Mouse (Mus musculus): ENCODE measurements around the gene Pls1. TPM values are rescaled to one million over a fixed set of nuclear protein-coding genes. Genes with fewer than 3 reads are reported as not detected.
A peak's percentile ranks its signal among the peaks of the same experiment; 100 is the strongest.

Gene Pls1
- polyA plus RNA-seq, 1 experiment from 2014 or later = 0.61 TPM

- peaks cover 12% of the 10 kb centered on the region for H3K27me3 ChIP-seq (ENCODE audit: control insufficient read depth, insufficient read depth, low read length)
- H3K4me3 ChIP-seq (ENCODE audit: control insufficient read depth in 1 of 2, insufficient read depth in 1 of 2, low read depth in 1 of 2, low read length in 2 of 2) = peak overlapping the region; percentile 87 to 92
- ATAC-seq (ENCODE audit: insufficient number of reproducible peaks, insufficient read depth, low FRiP score, low read depth) = peak; percentile 60
These were observed 95.6 kb downstream of the Pls1 start for GRCm38 (mm10) chr9:95749461-95749928.

GRCm38 (mm10) chr9:95747298-95747697, 97.8 kb downstream of the Pls1 start:
- Histone ChIP-seq H3K4me2 (ENCODE audit: low read length) (no peak overlapping the region), H3K4me1 (ENCODE audit: control insufficient read depth in 2 of 2, insufficient read depth in 2 of 2, low read length in 2 of 2) (peaks cover 2 to 10% of the 10 kb centered on the region in 2 experiments; a peak in 2 of 4 replicates), H3K27ac (replicated peaks in 1 of 2; ENCODE audit: control insufficient read depth in 1 of 2, insufficient read depth in 1 of 2, low read depth in 2 of 2, low read length in 2 of 2) (no peak overlapping the region), H3K9ac (ENCODE audit: low read length) (no peak overlapping the region), H3K36me3 (ENCODE audit: control insufficient read depth, insufficient read depth, low read length) (no peaks in the 10 kb centered on the region), H3K9me3 (ENCODE audit: control insufficient read depth, low read length) (no peaks in the 10 kb centered on the region), H3K27me3 (ENCODE audit: control insufficient read depth, insufficient read depth, low read length) (peaks cover 8% of the 10 kb centered on the region; the same call in 1 of the 2 replicates), H3K4me3 (ENCODE audit: control insufficient read depth in 1 of 2, insufficient read depth in 1 of 2, low read depth in 1 of 2, low read length in 2 of 2) (no peak overlapping the region)
- WGBS = 87% methylated on average over 5 of the region's 5 CpGs
- ATAC-seq (ENCODE audit: insufficient number of reproducible peaks, insufficient read depth, low FRiP score, low read depth) = no peak

More at GRCm38 (mm10) chr9:95749461-95749928, 95.6 kb downstream of the Pls1 start:
- Histone ChIP-seq H3K36me3 (ENCODE audit: control insufficient read depth, insufficient read depth, low read length) (no peaks in the 10 kb centered on the region), H3K4me1 (ENCODE audit: control insufficient read depth in 2 of 2, insufficient read depth in 2 of 2, low read length in 2 of 2) (peaks cover 2 to 10% of the 10 kb centered on the region in 2 experiments; a peak in 2 of 4 replicates), H3K9me3 (ENCODE audit: control insufficient read depth, low read length) (no peaks in the 10 kb centered on the region), H3K27ac (replicated peaks in 1 of 2; ENCODE audit: control insufficient read depth in 1 of 2, insufficient read depth in 1 of 2, low read depth in 2 of 2, low read length in 2 of 2) (peak overlapping the region in 1 of 2 experiments; percentile 65; a peak in 1 of 4 replicates), H3K9ac (ENCODE audit: low read length) (peak overlapping the region; percentile 84), H3K4me2 (ENCODE audit: low read length) (peak overlapping the region; percentile 90)
- under 1% methylated on average over 33 of the region's 34 CpGs for WGBS

GRCm38 (mm10) chr9:95744845-95745613, 100.1 kb downstream of the Pls1 start:
- H3K36me3 ChIP-seq (ENCODE audit: control insufficient read depth, insufficient read depth, low read length) = no peaks in the 10 kb centered on the region
- no peak for ATAC-seq (ENCODE audit: insufficient number of reproducible peaks, insufficient read depth, low FRiP score, low read depth)
- no peak overlapping the region for H3K27ac ChIP-seq (replicated peaks in 1 of 2; ENCODE audit: control insufficient read depth in 1 of 2, insufficient read depth in 1 of 2, low read depth in 2 of 2, low read length in 2 of 2)
- H3K4me1 ChIP-seq (ENCODE audit: control insufficient read depth in 2 of 2, insufficient read depth in 2 of 2, low read length in 2 of 2) = peaks cover 2 to 7% of the 10 kb centered on the region in 2 experiments; a peak in 1 of 4 replicates
- no peak overlapping the region for H3K9ac ChIP-seq (ENCODE audit: low read length)
- WGBS = 73% methylated on average over 7 of the region's 7 CpGs
- no peak overlapping the region for H3K4me2 ChIP-seq (ENCODE audit: low read length)
- no peaks in the 10 kb centered on the region for H3K27me3 ChIP-seq (ENCODE audit: control insufficient read depth, insufficient read depth, low read length)
- no peaks in the 10 kb centered on the region for H3K9me3 ChIP-seq (ENCODE audit: control insufficient read depth, low read length)
- no peak overlapping the region for H3K4me3 ChIP-seq (ENCODE audit: control insufficient read depth in 1 of 2, insufficient read depth in 1 of 2, low read depth in 1 of 2, low read length in 2 of 2)

- ATAC-seq (ENCODE audit: insufficient number of reproducible peaks, insufficient read depth, low FRiP score, low read depth) = no peak
- H3K9me3 ChIP-seq (ENCODE audit: control insufficient read depth, low read length) = peaks cover under 1% of the 10 kb centered on the region; the same call in 1 of the 2 replicates
- peaks cover 7% of the 10 kb centered on the region; the same call in 1 of the 2 replicates for H3K36me3 ChIP-seq (ENCODE audit: control insufficient read depth, insufficient read depth, low read length)
- no peaks in the 10 kb centered on the region for H3K27me3 ChIP-seq (ENCODE audit: control insufficient read depth, insufficient read depth, low read length)
- no peaks in the 10 kb centered on the region for H3K4me1 ChIP-seq (ENCODE audit: control insufficient read depth in 2 of 2, insufficient read depth in 2 of 2, low read length in 2 of 2)
- no peak overlapping the region for H3K9ac ChIP-seq (ENCODE audit: low read length)
- H3K4me3 ChIP-seq (ENCODE audit: control insufficient read depth in 1 of 2, insufficient read depth in 1 of 2, low read depth in 1 of 2, low read length in 2 of 2) = no peak overlapping the region
- H3K4me2 ChIP-seq (ENCODE audit: low read length) = no peak overlapping the region
- no peak overlapping the region for H3K27ac ChIP-seq (replicated peaks in 1 of 2; ENCODE audit: control insufficient read depth in 1 of 2, insufficient read depth in 1 of 2, low read depth in 2 of 2, low read length in 2 of 2)
These were observed 108.9 kb downstream of the Pls1 start for GRCm38 (mm10) chr9:95736238-95736637.

GRCm38 (mm10) chr9:95712574-95712973, 132.5 kb downstream of the Pls1 start:
- Histone ChIP-seq H3K4me1 (ENCODE audit: control insufficient read depth in 2 of 2, insufficient read depth in 2 of 2, low read length in 2 of 2) (no peaks in the 10 kb centered on the region), H3K9me3 (ENCODE audit: control insufficient read depth, low read length) (no peaks in the 10 kb centered on the region), H3K9ac (ENCODE audit: low read length) (no peak overlapping the region), H3K27me3 (ENCODE audit: control insufficient read depth, insufficient read depth, low read length) (no peaks in the 10 kb centered on the region), H3K4me2 (ENCODE audit: low read length) (no peak overlapping the region), H3K4me3 (ENCODE audit: control insufficient read depth in 1 of 2, insufficient read depth in 1 of 2, low read depth in 1 of 2, low read length in 2 of 2) (no peak overlapping the region), H3K36me3 (ENCODE audit: control insufficient read depth, insufficient read depth, low read length) (0 out of 2 replicates have a peak, but pooled peaks cover 7% of the 10 kb centered on the region), H3K27ac (replicated peaks in 1 of 2; ENCODE audit: control insufficient read depth in 1 of 2, insufficient read depth in 1 of 2, low read depth in 2 of 2, low read length in 2 of 2) (no peak overlapping the region)
- WGBS = 34% methylated on average over 8 of the region's 8 CpGs
- ATAC-seq (ENCODE audit: insufficient number of reproducible peaks, insufficient read depth, low FRiP score, low read depth) = no peak

GRCm38 (mm10) chr9:95708943-95709342, 136.2 kb downstream of the Pls1 start:
- Histone ChIP-seq H3K27ac (replicated peaks in 1 of 2; ENCODE audit: control insufficient read depth in 1 of 2, insufficient read depth in 1 of 2, low read depth in 2 of 2, low read length in 2 of 2) (no peak overlapping the region), H3K36me3 (ENCODE audit: control insufficient read depth, insufficient read depth, low read length) (0 out of 2 replicates have a peak, but pooled peaks cover 12% of the 10 kb centered on the region), H3K4me2 (ENCODE audit: low read length) (no peak overlapping the region), H3K4me1 (ENCODE audit: control insufficient read depth in 2 of 2, insufficient read depth in 2 of 2, low read length in 2 of 2) (no peaks in the 10 kb centered on the region), H3K4me3 (ENCODE audit: control insufficient read depth in 1 of 2, insufficient read depth in 1 of 2, low read depth in 1 of 2, low read length in 2 of 2) (no peak overlapping the region), H3K9me3 (ENCODE audit: control insufficient read depth, low read length) (no peaks in the 10 kb centered on the region), H3K9ac (ENCODE audit: low read length) (no peak overlapping the region), H3K27me3 (ENCODE audit: control insufficient read depth, insufficient read depth, low read length) (no peaks in the 10 kb centered on the region)
- ATAC-seq (ENCODE audit: insufficient number of reproducible peaks, insufficient read depth, low FRiP score, low read depth) = no peak

GRCm38 (mm10) chr9:95705371-95705770, 139.7 kb downstream of the Pls1 start:
- 0 out of 2 replicates have a peak, but pooled peaks cover 12% of the 10 kb centered on the region for H3K36me3 ChIP-seq (ENCODE audit: control insufficient read depth, insufficient read depth, low read length)
- H3K9ac ChIP-seq (ENCODE audit: low read length) = no peak overlapping the region
- no peak overlapping the region for H3K4me2 ChIP-seq (ENCODE audit: low read length)
- no peak overlapping the region for H3K27ac ChIP-seq (replicated peaks in 1 of 2; ENCODE audit: control insufficient read depth in 1 of 2, insufficient read depth in 1 of 2, low read depth in 2 of 2, low read length in 2 of 2)
- H3K4me1 ChIP-seq (ENCODE audit: control insufficient read depth in 2 of 2, insufficient read depth in 2 of 2, low read length in 2 of 2) = no peaks in the 10 kb centered on the region
- 58% methylated on average over 5 of the region's 5 CpGs for WGBS
- no peaks in the 10 kb centered on the region for H3K27me3 ChIP-seq (ENCODE audit: control insufficient read depth, insufficient read depth, low read length)
- no peak overlapping the region for H3K4me3 ChIP-seq (ENCODE audit: control insufficient read depth in 1 of 2, insufficient read depth in 1 of 2, low read depth in 1 of 2, low read length in 2 of 2)
- no peaks in the 10 kb centered on the region for H3K9me3 ChIP-seq (ENCODE audit: control insufficient read depth, low read length)
- ATAC-seq (ENCODE audit: insufficient number of reproducible peaks, insufficient read depth, low FRiP score, low read depth) = no peak

All from heart, embryonic 14.5 days (tissue).